Mouse (Mus musculus): Measurements from ENCODE around the gene Mcf2l. TPM values are rescaled to one million over a fixed set of nuclear protein-coding genes. Genes with fewer than 3 reads are reported as not detected.

Gene Mcf2l
- total RNA-seq, 4 experiments from 2014 or later, result 209 to 241 (median 226) TPM

DNA sequence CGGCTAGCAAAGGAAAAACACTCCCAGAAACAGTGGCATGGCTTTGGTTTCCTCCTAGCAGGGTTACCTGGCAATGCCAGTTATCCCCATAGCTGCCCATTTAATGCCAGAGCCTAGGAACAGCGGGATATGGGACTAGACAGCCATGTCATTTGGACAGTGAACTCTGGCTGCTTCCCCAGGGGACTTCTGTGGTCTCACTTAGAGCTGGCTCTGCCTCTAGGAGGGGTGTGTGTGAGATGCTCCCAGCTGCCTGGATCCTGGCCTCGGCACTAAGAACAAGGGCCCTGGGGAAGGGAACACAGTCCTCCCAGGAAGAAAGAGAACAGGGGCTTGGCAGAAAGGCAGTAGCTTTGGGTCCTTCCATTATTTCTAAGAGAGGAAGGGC lies 75.0 kb downstream of the Mcf2l start:
- DNase-seq (ENCODE audit: low spot score in 2 of 2), result no peak

DNA sequence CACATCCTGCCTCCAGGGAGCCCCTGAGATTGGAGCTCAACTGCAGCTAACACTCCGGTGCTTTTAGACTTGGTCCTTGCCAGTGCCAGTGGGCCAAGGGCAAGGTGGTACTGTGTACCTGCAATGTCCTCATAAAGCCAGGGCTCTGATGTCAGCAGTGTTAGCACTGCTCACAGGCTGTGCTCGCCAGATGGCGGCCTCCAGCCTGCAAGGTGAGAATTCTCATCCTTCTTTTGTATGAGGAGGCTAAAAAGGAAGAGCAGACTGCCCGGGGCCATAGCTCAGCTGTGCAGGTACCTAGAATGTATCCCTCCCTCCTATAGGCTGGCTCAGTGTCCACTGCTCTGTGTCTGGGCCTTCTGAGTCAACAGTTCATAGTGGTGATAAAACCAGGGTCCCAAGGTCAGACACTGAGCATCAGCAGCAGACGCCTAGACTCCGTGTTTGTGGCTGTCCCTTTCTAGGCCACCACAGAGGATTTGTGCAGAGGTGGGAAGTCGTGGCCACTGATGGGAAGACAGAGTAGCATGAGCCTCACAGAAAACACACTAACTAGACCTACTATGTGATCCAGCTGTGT lies 77.5 kb downstream of the Mcf2l start:
- no peak for DNase-seq (ENCODE audit: low spot score in 2 of 2)

DNA sequence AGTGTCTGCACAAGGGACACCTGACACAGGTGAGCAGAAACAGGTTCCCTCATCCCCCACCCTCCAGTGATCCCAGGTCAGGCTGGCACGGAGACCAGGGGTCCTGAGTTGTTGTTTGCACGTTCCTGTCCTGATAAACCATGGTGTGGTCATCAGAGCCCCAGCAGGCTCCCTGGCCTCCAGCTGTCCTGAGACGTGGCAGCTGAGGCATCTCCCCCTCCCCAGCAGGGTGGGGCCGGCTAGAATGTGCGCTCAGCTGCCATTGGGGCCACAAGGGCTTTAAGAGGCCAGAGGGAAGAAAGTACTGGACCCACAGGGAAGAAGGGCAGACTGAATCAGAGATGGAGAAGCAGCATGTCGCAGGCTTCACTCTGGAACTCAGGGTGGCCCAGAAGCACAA lies 79.1 kb downstream of the Mcf2l start:
- no peak for DNase-seq (ENCODE audit: low spot score in 2 of 2)

DNA sequence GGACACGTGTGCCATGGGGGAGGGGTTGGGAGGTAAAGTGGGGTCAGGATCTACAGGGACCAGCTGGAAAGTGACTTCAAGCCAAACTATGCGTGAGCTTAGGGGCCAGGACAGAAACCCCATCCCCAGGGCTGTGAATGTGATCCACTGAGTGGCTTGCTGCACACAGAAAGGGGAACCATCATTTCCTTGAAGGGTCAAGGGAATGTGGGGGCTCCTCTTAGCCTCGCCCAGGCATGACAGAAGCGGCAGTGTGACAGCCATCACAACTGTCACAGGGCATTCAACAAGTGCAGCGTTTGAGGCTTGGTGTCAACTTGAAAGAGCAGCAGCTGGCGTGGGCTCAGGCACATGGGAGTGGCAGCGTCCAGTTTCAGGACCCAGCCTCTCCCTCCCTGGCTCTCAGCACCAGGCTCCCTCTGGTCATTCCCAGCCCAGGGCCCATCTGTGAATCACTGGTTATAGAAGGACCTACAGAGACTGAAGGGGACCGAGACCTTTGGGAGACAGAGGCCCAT lies 81.8 kb downstream of the Mcf2l start:
- no peak for DNase-seq (ENCODE audit: low spot score in 2 of 2)

DNA sequence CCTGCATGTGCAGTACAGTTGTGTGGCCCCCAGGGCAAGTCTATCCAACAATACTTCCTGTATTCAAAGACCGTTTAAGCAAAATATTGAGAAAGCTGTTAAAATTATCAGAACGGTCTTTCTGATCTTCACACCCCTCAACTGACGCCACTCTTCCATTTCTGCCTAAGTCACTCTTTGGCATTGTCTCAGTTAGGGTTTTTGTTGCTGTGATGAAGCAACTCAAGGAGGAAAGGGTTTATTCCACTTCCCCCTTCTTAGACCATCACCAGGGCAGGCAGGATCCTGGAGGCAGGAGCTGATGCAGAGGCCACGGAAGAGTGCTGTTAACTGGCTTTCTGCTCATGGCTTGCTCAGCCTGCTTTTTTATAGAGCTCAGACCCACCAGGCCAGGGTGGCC lies 82.3 kb downstream of the Mcf2l start:
- no peak for DNase-seq (ENCODE audit: low spot score in 2 of 2)

DNA sequence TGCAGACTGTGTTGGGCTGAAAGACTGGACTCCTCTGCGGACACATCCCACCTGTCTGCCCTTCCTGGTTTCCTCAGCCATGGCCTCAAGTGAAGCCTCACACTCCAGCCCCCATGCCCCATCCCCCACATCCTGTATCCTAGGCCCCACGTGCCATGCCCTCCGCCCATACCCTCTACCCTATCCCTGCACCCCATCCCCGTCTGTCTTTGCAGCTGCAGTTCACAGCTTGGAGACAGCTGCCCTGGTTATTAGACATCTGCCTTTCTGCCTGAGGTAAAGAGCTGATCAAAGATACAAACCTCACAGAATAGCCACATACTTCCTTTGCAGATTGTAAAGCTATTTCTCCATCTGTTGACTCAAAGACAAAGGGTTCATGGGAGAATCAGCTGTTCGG lies 83.3 kb downstream of the Mcf2l start:
- DNase-seq (ENCODE audit: low spot score in 2 of 2), result no peak

DNA sequence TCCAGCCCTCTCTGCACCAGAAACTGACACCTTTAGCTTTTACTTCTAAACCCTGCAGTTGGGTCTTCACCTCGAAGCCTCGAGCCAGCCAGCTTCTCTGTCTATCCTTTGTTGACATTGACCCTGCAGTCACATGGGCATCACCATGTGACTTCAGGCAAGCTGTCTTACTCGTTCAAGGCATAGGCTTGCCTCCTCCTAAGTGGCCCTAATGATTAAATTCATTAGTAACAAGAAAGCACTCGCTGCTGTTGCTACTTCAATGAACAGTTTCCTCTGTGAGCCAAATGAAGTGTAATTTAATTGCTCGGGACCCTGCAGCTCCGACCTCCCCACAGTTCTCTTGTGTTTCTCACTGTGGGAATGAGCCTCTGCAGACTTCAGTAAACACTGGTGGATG lies 83.8 kb downstream of the Mcf2l start:
- DNase-seq (ENCODE audit: low spot score in 2 of 2), result no peak

DNA sequence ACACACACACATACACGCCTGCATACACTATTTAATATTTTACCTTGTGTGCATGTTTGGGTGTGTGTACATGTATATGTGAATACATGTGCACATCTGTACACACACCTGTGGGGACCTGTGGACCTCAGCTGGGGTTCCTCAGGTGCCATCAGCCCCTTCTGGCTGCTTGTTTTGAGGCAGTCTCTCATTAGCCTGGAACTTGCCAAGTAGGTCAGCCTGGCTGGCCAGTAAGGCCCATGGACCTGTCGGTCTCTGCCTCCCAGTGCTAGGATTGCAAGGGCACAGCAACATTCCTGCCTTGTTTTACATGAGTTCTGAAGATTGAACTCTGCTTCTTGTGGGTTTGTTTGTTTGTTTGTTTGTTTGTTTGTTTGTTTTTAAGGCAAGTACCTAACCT lies 87.0 kb downstream of the Mcf2l start:
- DNase-seq (ENCODE audit: low spot score in 2 of 2), result no peak

DNA sequence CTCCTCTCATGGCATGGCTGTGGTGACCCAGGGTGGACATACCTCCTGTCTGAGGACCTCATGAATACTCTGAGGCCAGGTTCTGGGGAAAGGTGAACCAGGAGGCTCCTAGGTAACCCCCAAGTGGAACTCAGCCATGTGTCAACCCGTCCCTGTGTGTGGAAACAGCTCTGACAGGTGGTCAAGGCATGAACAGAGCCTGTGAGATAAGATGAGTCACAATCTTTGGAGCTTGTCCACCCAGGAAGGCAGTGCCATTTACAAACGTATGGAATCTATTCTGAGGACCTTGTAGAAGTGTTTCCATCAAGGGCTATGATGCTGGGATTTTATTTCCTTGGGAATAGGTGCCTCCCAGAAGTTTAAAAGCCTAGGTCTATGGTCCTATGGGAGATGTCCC lies 87.6 kb downstream of the Mcf2l start:
- DNase-seq (ENCODE audit: low spot score in 2 of 2), result no peak

DNA sequence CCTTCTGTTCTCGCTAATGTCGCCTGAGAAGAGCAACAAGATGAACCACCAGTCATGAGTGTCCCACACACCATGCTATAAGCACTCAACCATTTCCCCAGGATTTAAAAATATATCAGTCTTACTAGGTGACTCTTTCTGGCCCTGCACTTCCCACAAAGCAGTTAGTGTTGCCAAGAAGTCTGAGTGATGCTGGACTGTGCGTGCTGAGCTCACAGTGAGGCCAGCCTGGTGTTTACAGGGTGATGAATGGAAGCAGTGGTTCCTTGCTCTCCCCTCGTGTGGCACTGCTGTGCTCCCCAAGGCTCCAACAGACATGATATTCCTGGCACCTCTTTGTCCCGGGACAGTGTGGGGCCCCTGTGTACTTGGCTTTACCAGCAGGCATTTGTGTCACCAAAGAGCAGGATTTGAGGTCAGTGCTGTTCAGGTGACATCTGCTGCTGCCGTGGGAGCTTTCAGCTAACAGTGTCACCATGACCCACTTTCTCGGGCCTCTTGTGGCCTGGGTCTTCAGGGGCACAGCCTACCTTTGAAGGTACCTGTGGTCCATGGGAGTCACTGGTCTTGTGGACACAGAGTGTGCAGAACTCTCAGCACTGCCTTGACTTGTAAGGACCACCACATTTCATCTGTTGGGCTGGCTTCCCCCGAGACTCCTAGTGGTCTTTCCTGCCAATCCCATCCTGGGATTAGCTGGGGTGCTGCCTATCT lies 88.4 kb downstream of the Mcf2l start:
- no peak for DNase-seq (ENCODE audit: low spot score in 2 of 2)

DNA sequence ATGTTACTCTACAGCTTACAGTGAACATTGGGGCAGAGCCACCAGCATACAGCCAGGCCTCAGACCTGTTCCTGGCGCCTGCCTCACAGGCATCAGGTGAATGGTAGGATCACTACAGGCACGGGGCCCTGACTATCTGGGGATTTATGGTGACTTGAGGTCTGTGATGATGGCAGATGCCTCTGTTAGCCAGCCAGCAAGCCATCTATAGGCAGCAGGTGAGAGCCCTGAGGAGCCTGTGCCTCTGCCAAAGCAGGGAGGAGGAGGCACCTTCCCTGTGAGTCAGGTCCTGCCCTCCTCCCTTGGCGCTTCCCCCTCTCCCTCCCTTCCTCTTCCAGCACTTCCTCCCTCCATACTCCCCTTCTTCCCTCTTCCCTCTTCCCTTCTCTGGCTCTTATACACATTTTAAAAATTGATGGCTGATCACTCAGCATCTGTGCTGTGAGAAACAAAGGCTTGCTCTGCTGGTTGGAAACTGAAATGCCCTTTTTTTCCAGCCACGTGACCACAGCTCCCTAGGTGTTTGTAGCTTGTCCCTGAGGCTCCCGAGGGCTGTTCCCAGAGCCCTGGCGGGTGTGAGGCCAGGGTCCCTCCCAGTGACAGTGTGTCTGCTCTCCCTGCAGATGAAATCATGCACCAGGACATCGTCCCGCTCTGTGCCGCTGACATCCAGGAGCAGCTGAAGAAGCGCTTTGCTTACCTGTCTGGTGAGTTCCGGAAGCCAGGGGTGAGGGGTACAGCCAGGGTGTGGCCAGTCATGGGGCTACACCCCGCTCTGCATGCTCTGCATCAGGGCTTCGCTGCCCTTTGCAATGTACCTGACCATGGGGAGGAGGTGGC lies 89.2 kb downstream of the Mcf2l start:
- no peak for DNase-seq (ENCODE audit: low spot score in 2 of 2)

DNA sequence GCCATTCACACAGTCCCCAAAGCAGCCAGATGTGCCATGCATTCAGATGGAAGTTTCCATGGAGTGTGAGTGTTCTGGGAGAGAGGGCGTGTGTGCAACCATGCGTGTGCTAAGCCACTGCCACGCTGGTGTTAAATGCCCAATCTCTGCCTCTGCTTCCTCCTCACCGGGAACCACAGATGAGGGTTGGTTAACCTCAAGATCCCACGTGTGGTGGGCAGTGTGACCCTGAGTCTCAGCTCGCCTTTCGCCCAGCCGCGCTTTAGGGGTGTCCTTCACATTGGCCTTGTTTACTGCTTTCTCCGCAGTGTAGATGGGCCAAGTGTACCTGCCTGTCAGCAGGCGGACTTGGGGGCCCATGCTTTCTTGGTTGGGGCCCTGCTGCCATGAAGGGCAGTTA lies 102.7 kb downstream of the Mcf2l start:
- no peak for DNase-seq (ENCODE audit: low spot score in 2 of 2)

DNA sequence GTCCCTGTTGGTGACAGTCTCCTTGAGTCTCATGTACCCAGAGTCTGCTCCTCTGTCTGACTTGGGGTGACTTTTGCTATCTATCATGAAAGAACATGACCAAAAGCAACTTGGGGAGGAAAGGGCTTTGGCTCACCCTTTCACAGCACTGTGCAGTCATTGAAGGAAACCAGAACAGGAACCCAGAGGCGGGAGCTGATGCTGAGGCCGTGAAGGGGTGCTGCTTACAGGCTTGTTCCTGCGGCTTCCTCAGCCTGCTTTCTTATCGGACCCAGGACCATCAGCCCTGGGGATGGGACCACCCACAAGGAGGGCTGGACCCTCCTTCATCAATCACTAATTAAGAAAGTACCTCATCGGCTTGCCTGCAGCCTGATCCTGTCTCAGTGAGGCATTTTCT lies 103.1 kb downstream of the Mcf2l start:
- DNase-seq (ENCODE audit: low spot score in 2 of 2), result no peak

DNA sequence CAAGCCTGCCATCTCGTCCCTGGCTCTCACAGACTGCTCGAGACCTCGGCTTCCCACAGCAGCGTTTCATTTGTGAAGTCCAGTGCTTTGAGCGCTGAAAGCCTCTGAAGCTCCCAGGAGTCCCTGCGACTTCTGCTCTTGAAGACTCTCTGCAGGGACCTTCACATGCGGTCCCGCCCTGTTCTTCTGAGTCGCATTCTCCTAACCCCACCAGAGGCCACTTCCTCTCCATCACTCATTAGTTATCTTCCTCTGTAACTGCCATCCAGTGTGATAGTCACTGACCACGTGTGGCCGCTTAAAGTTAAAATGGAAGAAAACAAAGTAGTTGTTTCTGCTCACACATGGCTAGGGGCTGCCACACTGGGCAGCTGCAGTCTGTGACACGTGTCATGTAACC lies 103.7 kb downstream of the Mcf2l start:
- DNase-seq (ENCODE audit: low spot score in 2 of 2), result no peak

DNA sequence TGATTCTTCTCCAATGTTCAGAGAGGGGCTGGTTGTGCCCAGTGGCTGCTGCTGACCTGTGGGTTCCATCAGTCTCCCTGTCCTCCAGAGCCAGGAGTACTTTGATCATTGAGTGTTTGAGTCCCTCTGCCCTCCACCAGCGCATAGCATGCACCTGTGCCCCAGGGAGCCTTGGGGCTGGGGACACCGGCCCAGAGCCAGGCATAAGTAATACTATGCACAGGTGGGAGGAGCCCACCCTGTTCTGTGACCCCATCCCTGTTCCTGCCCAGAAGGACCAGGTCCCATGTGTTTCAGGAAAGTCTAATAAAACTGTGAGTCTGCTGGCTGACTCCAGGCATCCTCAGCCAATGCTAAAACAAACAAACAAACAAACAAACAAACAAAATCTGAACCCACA lies 104.7 kb downstream of the Mcf2l start:
- DNase-seq (ENCODE audit: low spot score in 2 of 2), result no peak

DNA sequence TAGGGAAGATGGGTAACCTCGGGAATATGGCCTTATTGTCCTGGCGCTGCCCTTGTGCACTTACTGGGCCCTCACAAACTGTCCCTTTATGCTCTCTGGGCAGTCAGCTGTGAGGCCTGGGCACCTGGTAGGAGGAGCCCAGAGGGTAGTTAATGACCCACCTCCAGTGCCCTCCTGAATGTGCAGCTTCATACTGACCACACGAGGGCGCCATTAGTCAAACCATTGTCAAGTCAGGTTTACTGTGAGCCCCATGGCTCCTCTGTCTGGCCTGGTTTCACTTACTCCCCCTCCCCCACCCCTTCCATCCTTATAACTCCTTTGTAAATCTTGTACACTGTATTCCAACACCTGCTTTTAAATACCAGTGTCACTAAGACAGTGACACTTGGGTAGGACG lies 105.1 kb downstream of the Mcf2l start:
- no peak for DNase-seq (ENCODE audit: low spot score in 2 of 2)

DNA sequence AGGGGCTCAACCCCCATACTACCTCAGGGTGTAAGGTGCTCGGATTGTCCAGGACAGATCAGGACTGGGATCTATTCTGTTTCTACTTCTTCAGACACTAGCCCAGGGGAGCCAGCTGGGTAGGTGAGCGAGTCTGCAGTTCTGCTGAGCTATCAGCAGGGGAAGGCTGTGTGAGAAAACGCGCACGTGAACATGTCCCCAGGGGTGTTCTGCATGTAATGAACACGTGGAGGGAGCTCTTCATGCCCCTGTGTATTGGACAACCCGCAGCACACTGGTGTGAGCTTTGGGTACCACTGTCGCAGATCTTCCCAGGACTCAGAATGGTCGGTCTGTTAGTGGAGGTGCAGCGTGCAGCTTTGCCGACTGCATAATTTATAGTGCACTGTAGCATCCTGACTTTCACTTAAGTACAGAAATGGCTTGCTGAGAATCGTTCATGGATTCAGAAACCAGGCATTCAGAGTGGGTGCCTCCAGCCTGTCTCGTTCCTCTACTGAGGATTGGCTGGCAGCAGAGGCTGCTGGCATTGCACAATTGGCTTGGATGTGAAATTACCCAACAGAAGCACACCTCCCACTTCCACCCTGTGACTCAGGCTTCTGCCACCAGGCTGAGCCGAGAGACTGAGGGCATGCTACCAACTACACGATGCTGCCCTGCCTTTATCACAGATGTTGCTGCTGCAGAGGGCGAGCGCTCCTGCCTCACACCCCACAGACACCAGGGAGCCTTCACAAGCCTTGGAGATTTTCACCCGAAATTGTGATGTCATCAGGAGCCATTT lies 110.3 kb downstream of the Mcf2l start:
- peak; percentile 66 to 94 for DNase-seq (ENCODE audit: low spot score in 2 of 2)

DNA sequence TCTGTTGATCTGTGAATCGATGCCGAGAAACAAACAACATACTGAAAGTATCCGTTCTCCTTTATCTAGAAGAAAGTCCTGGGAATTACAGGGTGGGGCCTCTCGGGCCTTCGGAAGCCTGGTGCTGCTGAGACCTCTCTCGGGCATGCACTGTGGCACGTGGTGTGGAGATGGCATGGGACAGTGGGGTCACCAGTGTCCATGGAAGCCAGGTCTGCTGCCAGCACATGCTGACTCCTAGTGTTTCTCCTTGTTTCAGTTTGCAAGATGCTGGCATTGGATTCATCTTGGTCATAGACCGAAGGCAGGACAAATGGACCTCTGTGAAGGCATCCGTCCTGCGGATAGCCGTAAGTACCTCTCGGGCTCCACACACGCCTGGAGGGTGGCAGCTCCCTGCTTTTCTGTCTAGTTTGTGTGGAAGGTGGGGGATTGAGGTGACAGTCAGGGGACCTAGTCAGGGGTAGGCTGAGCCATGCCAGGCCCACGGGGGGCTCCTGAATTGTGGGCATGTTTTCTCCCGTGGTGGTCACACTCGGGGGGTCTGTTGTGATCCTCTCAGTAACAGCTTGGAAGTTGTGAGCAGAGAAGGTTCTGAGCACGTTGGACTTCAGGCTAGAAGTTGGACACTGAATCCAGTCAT lies 111.1 kb downstream of the Mcf2l start:
- DNase-seq (ENCODE audit: low spot score in 2 of 2), result no peak

DNA sequence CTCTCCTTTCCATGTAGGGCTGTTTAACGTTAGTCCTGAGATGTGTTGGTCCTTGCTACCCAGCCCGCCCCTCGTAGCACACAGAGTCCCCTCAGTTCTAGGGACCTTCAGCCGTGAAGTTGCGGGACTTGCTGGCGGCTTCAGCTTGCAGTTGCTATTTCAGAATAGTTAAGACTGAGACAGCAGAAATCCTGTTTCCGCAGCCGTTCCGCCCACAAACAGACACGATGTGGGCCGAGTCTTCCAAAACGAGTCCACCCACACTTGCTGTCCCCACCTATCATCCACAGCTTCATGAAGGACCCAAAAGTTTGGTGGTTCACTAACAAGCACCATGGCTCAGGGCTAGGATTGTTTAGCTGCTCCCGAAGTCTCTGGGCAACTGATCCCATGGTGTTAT lies 111.7 kb downstream of the Mcf2l start:
- DNase-seq (ENCODE audit: low spot score in 2 of 2), result peak; percentile 51 to 79

DNA sequence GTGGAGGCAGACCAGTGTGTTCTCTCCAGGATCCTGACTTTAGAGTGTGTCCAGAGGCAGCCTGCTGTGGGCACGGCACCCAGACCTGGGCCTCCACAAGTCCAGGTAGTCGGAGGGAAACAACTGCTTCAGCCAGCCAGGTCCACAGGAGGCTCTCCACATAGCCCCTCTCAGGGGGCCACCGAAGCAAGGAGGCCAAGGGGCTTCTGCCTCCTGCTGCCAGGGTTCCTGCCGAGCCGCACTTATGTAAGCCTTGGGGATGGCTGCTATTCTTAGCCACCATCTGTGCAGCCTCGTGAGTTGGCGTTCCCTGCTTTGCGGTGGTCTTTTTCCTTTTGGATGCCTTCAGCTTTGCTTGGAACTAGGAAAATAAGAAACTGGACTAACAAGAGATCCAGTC lies 114.0 kb downstream of the Mcf2l start:
- peak; percentile 69 to 76 for DNase-seq (ENCODE audit: low spot score in 2 of 2)

Measured in left cerebral cortex, adult 8-10 months (tissue).